Comparison of ENCODE assay signal across 15 mouse cellular contexts in genomic region chr9:122149997-122150826, GRCm38 (mm10). TPM values are rescaled to one million over a fixed set of nuclear protein-coding genes. Genes with fewer than 3 reads are reported as not detected.
DNase-seq lines count a peak whose midpoint lies in the region; ATAC-seq lines count a peak whose summit lies in the region.
"Had no signal": no experiment of that assay in that cellular context is flagged by ENCODE, and none has a peak within 500 bp of the region (broad histone marks: within the 10 kb centered on the region; RNA-seq: fewer than 3 reads in every experiment).

No protein-coding gene starts in this region.

- no peak overlapping the region for H3K4me2 ChIP-seq in forebrain, embryonic 14.5 days (ENCODE audit: low read length)
- H3K4me2 ChIP-seq: hindbrain, embryonic 15.5 days; lung, embryonic 14.5 days; midbrain, embryonic 11.5 days had no signal

- H3K9me3 ChIP-seq in forebrain, embryonic 14.5 days (replicated peaks; ENCODE audit: control insufficient read depth, low read length), result no peaks in the 10 kb centered on the region
- H3K9me3 ChIP-seq: hindbrain, embryonic 15.5 days had no signal

- H3K36me3 ChIP-seq in forebrain, embryonic 14.5 days (ENCODE audit: control insufficient read depth, insufficient read depth, low read length), result peaks cover 2% of the 10 kb centered on the region; the same call in 1 of the 2 replicates

- DNase-seq in lung, adult 18-20 months, result peak; percentile 63 to 73
- no peak for DNase-seq in lung, postnatal 10 days
- peak; percentile 62 for DNase-seq in CD4-positive, CD25-positive, alpha-beta regulatory T cell, adult 2 months (ENCODE audit: low read depth, low spot score)
- DNase-seq in brain, adult 2 months (ENCODE audit: low read depth, low spot score), result peak; percentile 53
- no peak for DNase-seq in forebrain, embryonic 14.5 days (ENCODE audit: low spot score)
- DNase-seq in testis, postnatal 14 days (ENCODE audit: low spot score), result no peak
- DNase-seq: heart, postnatal 10 days; kidney, adult 18-20 months; kidney, postnatal 36 days; lung, embryonic 14.5 days; right cerebral cortex, postnatal 25 days; thymus, postnatal 4 days had no signal

- H3K4me3 ChIP-seq in forebrain, embryonic 14.5 days (ENCODE audit: low read depth, low read length), result no peak overlapping the region
- H3K4me3 ChIP-seq: hindbrain, embryonic 15.5 days had no signal

- H3K4me1 ChIP-seq in forebrain, embryonic 14.5 days (ENCODE audit: control insufficient read depth, insufficient read depth, low read length), result no peaks in the 10 kb centered on the region

- H3K27ac ChIP-seq in forebrain, embryonic 14.5 days (ENCODE audit: low read depth, low read length), result no peak overlapping the region
- H3K27ac ChIP-seq: hindbrain, embryonic 15.5 days had no signal

- no peaks in the 10 kb centered on the region for H3K27me3 ChIP-seq in forebrain, embryonic 14.5 days (replicated peaks; ENCODE audit: control insufficient read depth, insufficient read depth, low read length)
- H3K27me3 ChIP-seq: hindbrain, embryonic 15.5 days had no signal

- H3K9ac ChIP-seq in forebrain, embryonic 14.5 days (ENCODE audit: low read length), result no peak overlapping the region
- H3K9ac ChIP-seq: hindbrain, embryonic 15.5 days; lung, embryonic 14.5 days had no signal

- 0 out of 2 replicates have a peak, but pooled peaks have one; percentile 11 for ATAC-seq in megakaryocyte progenitor cell, adult 5-6 weeks (replicated peaks; ENCODE audit: poor library complexity)
- ATAC-seq in forebrain, embryonic 14.5 days, result no peak

- 91% methylated on average over 9 of the region's 9 CpGs for WGBS in forebrain, embryonic 14.5 days

RNA-seq across cellular contexts. Expression of gene Snrk, which starts 33.1 kb away (rescaled TPM):
- 16.5 and 19.7 TPM in 2 replicates for total RNA-seq in megakaryocyte progenitor cell, adult 5-6 weeks (2015)
- total RNA-seq in megakaryocyte progenitor cell, adult 5-6 weeks (2017), result 19.7 and 22.9 TPM in 2 replicates
- polyA plus RNA-seq in forebrain, embryonic 14.5 days (2014; fragmentation: Nextera tagmentation; extraction: Ambion mirVana), result 36.9 and 53.2 TPM in 2 replicates

Comparison
In these comparisons a context has a peak if more than half of its experiments do, and no peak if none do; other contexts are left out.
1. DNase-seq: peak in lung, adult 18-20 months (2 of 2), CD4-positive, CD25-positive, alpha-beta regulatory T cell, adult 2 months (single experiment) and brain, adult 2 months (single experiment); none in lung, postnatal 10 days (single experiment), forebrain, embryonic 14.5 days (single experiment) and testis, postnatal 14 days (single experiment).